14 mouse cellular contexts compared by ENCODE assay signal in the genomic region with DNA sequence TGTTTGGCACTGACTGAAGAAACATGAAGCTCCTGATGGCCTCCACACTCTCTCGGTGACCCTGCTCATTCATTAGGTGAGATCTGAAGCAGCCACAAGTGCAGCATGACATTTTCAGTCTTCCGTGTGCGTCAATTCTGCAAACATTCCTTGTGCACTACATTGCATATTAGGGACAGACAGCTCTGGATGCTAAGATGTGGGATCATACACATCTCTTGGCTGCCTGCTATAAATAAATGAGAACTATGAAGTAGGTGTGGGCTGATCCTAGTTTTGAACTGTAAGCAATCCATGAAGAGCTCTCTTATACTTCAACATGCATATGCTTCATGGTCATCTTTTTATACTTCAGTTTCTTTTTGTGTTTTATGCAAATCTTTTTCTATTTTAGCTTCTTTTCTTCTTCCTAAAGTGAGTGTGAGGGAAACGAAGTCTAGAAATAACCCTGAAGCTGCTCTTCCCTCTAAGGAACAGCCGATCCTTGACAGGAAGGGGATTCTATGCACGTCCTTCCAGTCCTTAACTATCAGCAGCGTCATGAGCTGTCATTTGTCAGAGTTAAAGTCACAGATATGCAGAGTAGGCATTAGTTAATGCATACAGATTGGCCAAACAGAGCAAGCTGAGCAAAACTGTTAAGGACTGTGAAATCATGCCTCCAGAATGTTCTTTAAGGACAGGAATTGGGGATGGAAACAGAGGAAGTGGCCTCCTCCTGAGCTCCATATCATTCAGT.
"Had no signal": no experiment of that assay in that cellular context is flagged by ENCODE, and none has a peak within 500 bp of the region (broad histone marks: within the 10 kb centered on the region; RNA-seq: fewer than 3 reads in every experiment).

No protein-coding gene starts in this region.

- H3K4me2 ChIP-seq: liver, embryonic 13.5 days; midbrain, embryonic 11.5 days; midbrain, embryonic 15.5 days; neural tube, embryonic 12.5 days had no signal

- H3K4me3 ChIP-seq: layer of hippocampus, adult 2 months; liver, embryonic 13.5 days; megakaryocyte, embryonic 14.5 days; midbrain, embryonic 15.5 days; neural tube, embryonic 12.5 days had no signal

- H3K36me3 ChIP-seq: liver, embryonic 13.5 days; midbrain, embryonic 15.5 days; neural tube, embryonic 12.5 days had no signal

- H3K9ac ChIP-seq: liver, embryonic 13.5 days; liver, postnatal 0 days; midbrain, embryonic 15.5 days; neural tube, embryonic 12.5 days had no signal

- ATAC-seq: liver, postnatal 0 days; midbrain, embryonic 15.5 days had no signal

- DNase-seq: kidney, adult 18-20 months; kidney, postnatal 10 days; kidney, postnatal 4 days; liver; liver, embryonic 13.5 days; liver, postnatal 0 days; spleen, adult 18-20 months; thymus, postnatal 36 days had no signal

- H3K4me1 ChIP-seq: liver, embryonic 13.5 days; megakaryocyte, embryonic 14.5 days; midbrain, embryonic 15.5 days had no signal

- H3K27me3 ChIP-seq: liver, embryonic 13.5 days; midbrain, embryonic 15.5 days; neural tube, embryonic 12.5 days had no signal

- H3K27ac ChIP-seq: layer of hippocampus, adult 2 months; liver, embryonic 13.5 days; macrophage; midbrain, embryonic 15.5 days; neural tube, embryonic 12.5 days had no signal

- H3K9me3 ChIP-seq: liver, embryonic 13.5 days; megakaryocyte, embryonic 14.5 days; midbrain, embryonic 15.5 days; neural tube, embryonic 12.5 days had no signal
